Mouse (Mus musculus): Measurements from ENCODE around the gene Acot8.

DNA sequence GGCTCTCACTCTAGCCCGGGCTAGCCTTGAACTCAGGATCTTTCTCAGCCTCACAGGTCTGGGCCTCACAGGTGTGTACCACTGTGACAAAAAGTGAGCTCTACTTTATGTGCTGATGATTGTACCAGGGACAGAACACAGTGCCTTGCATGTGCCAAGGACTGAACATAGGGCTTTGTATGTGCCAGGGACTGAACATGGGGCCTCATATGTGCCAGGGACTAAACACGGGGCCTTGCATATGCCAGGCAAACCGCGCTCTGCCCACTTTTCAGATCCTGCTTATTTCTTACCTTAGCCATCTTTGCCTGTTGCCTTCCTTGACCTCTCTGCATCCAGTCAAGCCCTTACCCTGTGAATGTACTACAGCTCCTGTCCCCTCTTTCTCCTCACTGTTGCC, 42.7 kb downstream of the Acot8 start:
- TF ChIP-seq POLR2A (IDR thresholded peaks at IDR 0.05; ENCODE audit: insufficient read depth, low read depth, low read length) (no peak), CTCF (IDR thresholded peaks at IDR 0.05; ENCODE audit: insufficient read depth, low read depth, low read length) (no peak)

Data from olfactory bulb, adult 2 months (tissue).